Mouse (Mus musculus): ENCODE measurements around the gene Csmd2. TPM values are rescaled to one million over a fixed set of nuclear protein-coding genes. Genes with fewer than 3 reads are reported as not detected.

Csmd2 gene
- polyA plus RNA-seq, 1 experiment from 2014 or later = 0.32 TPM

GRCm38 (mm10) chr4:128128546-128128945, 140.9 kb downstream of the Csmd2 start:
- Histone ChIP-seq H3K9ac (no peak overlapping the region), H3K4me3 (replicated peaks) (no peak overlapping the region), H3K4me1 (no peaks in the 10 kb centered on the region), H3K9me3 (no peaks in the 10 kb centered on the region), H3K27me3 (replicated peaks) (no peaks in the 10 kb centered on the region), H3K4me2 (no peak overlapping the region), H3K36me3 (no peaks in the 10 kb centered on the region), H3K27ac (no peak overlapping the region)
- ATAC-seq (ENCODE audit: insufficient read depth, low FRiP score, low read depth) = no peak
- 68% methylated on average over 6 of the region's 6 CpGs for WGBS

GRCm38 (mm10) chr4:128130611-128131142, 143.0 kb downstream of the Csmd2 start:
- Histone ChIP-seq H3K9me3 (no peaks in the 10 kb centered on the region), H3K27ac (no peak overlapping the region), H3K4me1 (no peaks in the 10 kb centered on the region), H3K9ac (no peak overlapping the region), H3K27me3 (replicated peaks) (no peaks in the 10 kb centered on the region), H3K4me2 (no peak overlapping the region), H3K4me3 (replicated peaks) (no peak overlapping the region), H3K36me3 (no peaks in the 10 kb centered on the region)
- ATAC-seq (ENCODE audit: insufficient read depth, low FRiP score, low read depth) = no peak
- 73% methylated on average over 4 of the region's 4 CpGs for WGBS

GRCm38 (mm10) chr4:128131666-128132065, 144.0 kb downstream of the Csmd2 start:
- Histone ChIP-seq H3K9ac (no peak overlapping the region), H3K4me3 (replicated peaks) (no peak overlapping the region), H3K4me2 (no peak overlapping the region), H3K36me3 (no peaks in the 10 kb centered on the region), H3K27me3 (replicated peaks) (no peaks in the 10 kb centered on the region), H3K27ac (no peak overlapping the region), H3K4me1 (no peaks in the 10 kb centered on the region), H3K9me3 (no peaks in the 10 kb centered on the region)
- WGBS = 85% methylated on average over 4 of the region's 4 CpGs
- no peak for ATAC-seq (ENCODE audit: insufficient read depth, low FRiP score, low read depth)

- Histone ChIP-seq H3K4me3 (replicated peaks) (no peak overlapping the region), H3K9me3 (no peaks in the 10 kb centered on the region), H3K27me3 (replicated peaks) (no peaks in the 10 kb centered on the region), H3K4me1 (no peaks in the 10 kb centered on the region), H3K4me2 (no peak overlapping the region), H3K36me3 (no peaks in the 10 kb centered on the region), H3K9ac (no peak overlapping the region), H3K27ac (no peak overlapping the region)
- WGBS = 75% methylated on average over 11 of the region's 11 CpGs
- ATAC-seq (ENCODE audit: insufficient read depth, low FRiP score, low read depth) = no peak
Observed at GRCm38 (mm10) chr4:128132876-128133646, 145.4 kb downstream of the Csmd2 start.

- Histone ChIP-seq H3K4me1 (no peaks in the 10 kb centered on the region), H3K4me3 (replicated peaks) (no peak overlapping the region), H3K36me3 (no peaks in the 10 kb centered on the region), H3K9ac (no peak overlapping the region), H3K27ac (no peak overlapping the region), H3K27me3 (replicated peaks) (no peaks in the 10 kb centered on the region), H3K4me2 (no peak overlapping the region), H3K9me3 (no peaks in the 10 kb centered on the region)
- ATAC-seq (ENCODE audit: insufficient read depth, low FRiP score, low read depth) = no peak
- WGBS = 69% methylated on average over 11 of the region's 11 CpGs
Observed at GRCm38 (mm10) chr4:128134348-128134994, 146.8 kb downstream of the Csmd2 start.

GRCm38 (mm10) chr4:128135014-128135622, 147.5 kb downstream of the Csmd2 start:
- no peak for ATAC-seq (ENCODE audit: insufficient read depth, low FRiP score, low read depth)
- Histone ChIP-seq H3K4me2 (no peak overlapping the region), H3K4me3 (replicated peaks) (no peak overlapping the region), H3K9ac (no peak overlapping the region), H3K27ac (no peak overlapping the region), H3K36me3 (no peaks in the 10 kb centered on the region), H3K9me3 (no peaks in the 10 kb centered on the region), H3K27me3 (replicated peaks) (no peaks in the 10 kb centered on the region), H3K4me1 (no peaks in the 10 kb centered on the region)
- 80% methylated on average over 12 of the region's 12 CpGs for WGBS

GRCm38 (mm10) chr4:128139991-128140390, 152.3 kb downstream of the Csmd2 start:
- no peak for ATAC-seq (ENCODE audit: insufficient read depth, low FRiP score, low read depth)
- no peaks in the 10 kb centered on the region for H3K9me3 ChIP-seq
- H3K4me2 ChIP-seq = no peak overlapping the region
- H3K4me1 ChIP-seq = no peaks in the 10 kb centered on the region
- 82% methylated on average over 2 of the region's 2 CpGs for WGBS
- H3K36me3 ChIP-seq = no peaks in the 10 kb centered on the region
- H3K9ac ChIP-seq = no peak overlapping the region
- no peak overlapping the region for H3K27ac ChIP-seq
- no peaks in the 10 kb centered on the region for H3K27me3 ChIP-seq (replicated peaks)
- H3K4me3 ChIP-seq (replicated peaks) = no peak overlapping the region

GRCm38 (mm10) chr4:128141161-128142101, 153.8 kb downstream of the Csmd2 start:
- 63% methylated on average over 10 of the region's 10 CpGs for WGBS
- H3K9ac ChIP-seq = no peak overlapping the region
- no peaks in the 10 kb centered on the region for H3K9me3 ChIP-seq
- no peak for ATAC-seq (ENCODE audit: insufficient read depth, low FRiP score, low read depth)
- H3K4me3 ChIP-seq (replicated peaks) = no peak overlapping the region
- H3K4me1 ChIP-seq = no peaks in the 10 kb centered on the region
- no peaks in the 10 kb centered on the region for H3K36me3 ChIP-seq
- H3K27me3 ChIP-seq (replicated peaks) = no peaks in the 10 kb centered on the region
- H3K4me2 ChIP-seq = no peak overlapping the region
- no peak overlapping the region for H3K27ac ChIP-seq

- H3K4me1 ChIP-seq = no peaks in the 10 kb centered on the region
- H3K4me2 ChIP-seq = no peak overlapping the region
- H3K9ac ChIP-seq = no peak overlapping the region
- H3K36me3 ChIP-seq = no peaks in the 10 kb centered on the region
- H3K27ac ChIP-seq = no peak overlapping the region
- H3K27me3 ChIP-seq (replicated peaks) = no peaks in the 10 kb centered on the region
- no peaks in the 10 kb centered on the region for H3K9me3 ChIP-seq
- no peak for ATAC-seq (ENCODE audit: insufficient read depth, low FRiP score, low read depth)
- no peak overlapping the region for H3K4me3 ChIP-seq (replicated peaks)
- 78% methylated on average over 3 of the region's 3 CpGs for WGBS
Observed at GRCm38 (mm10) chr4:128142279-128142678, 154.6 kb downstream of the Csmd2 start.

GRCm38 (mm10) chr4:128143147-128143546, 155.5 kb downstream of the Csmd2 start:
- Histone ChIP-seq H3K27ac (no peak overlapping the region), H3K4me2 (no peak overlapping the region), H3K27me3 (replicated peaks) (no peaks in the 10 kb centered on the region), H3K36me3 (no peaks in the 10 kb centered on the region), H3K4me3 (replicated peaks) (no peak overlapping the region), H3K9ac (no peak overlapping the region), H3K4me1 (no peaks in the 10 kb centered on the region), H3K9me3 (no peaks in the 10 kb centered on the region)
- no peak for ATAC-seq (ENCODE audit: insufficient read depth, low FRiP score, low read depth)
- WGBS = 78% methylated on average over 3 of the region's 3 CpGs

- Histone ChIP-seq H3K36me3 (no peaks in the 10 kb centered on the region), H3K9me3 (no peaks in the 10 kb centered on the region), H3K27me3 (replicated peaks) (no peaks in the 10 kb centered on the region), H3K9ac (no peak overlapping the region), H3K4me2 (no peak overlapping the region), H3K4me1 (no peaks in the 10 kb centered on the region), H3K4me3 (replicated peaks) (no peak overlapping the region), H3K27ac (no peak overlapping the region)
- ATAC-seq (ENCODE audit: insufficient read depth, low FRiP score, low read depth) = no peak
- 81% methylated on average over 4 of the region's 4 CpGs for WGBS
Observed at GRCm38 (mm10) chr4:128149524-128149923, 161.9 kb downstream of the Csmd2 start.
